Mouse (Mus musculus) Patski (cell line): ENCODE data around the gene Lhx2. TPM values are rescaled to one million over a fixed set of nuclear protein-coding genes. Genes with fewer than 3 reads are reported as not detected.

ENCODE experiments used
- ATAC-seq: fragments of 100-300 bp; one replicate; pipeline ENCODE4 v1.8.0; 2021
- CTCF ChIA-PET: fragments of 350-600 bp; sonication (Branson Sonifier 250); formaldehyde crosslinking; loops from one replicate; lab custom pipeline; 2022; ENCODE audit warnings: inconsistent platforms; lab: Charles Lee
- POLR2A ChIA-PET: fragments of 350-600 bp; sonication (Branson Sonifier 250); formaldehyde crosslinking; loops from one replicate; lab custom pipeline; 2022; ENCODE audit warnings: antibody characterized with exemption, inconsistent platforms; lab: Charles Lee
- DNase-seq: peaks from one replicate; pipeline ENCODE4 v3.0.0-alpha.2; 2011; ENCODE audit warnings: low read depth, low spot score
- H3K27me3 ChIP-seq: fragments of 371-371 bp; one replicate; pipeline ENCODE4 v1.5.1; 2021
- CTCF ChIP-seq: fragments of 100-300 bp; IDR thresholded peaks from one replicate; pipeline ENCODE4 v1.5.1; 2021
- in situ Hi-C: fragments of 300-500 bp; cut with MboI; formaldehyde crosslinking; loops from 3 replicates; pipeline ENCODE4 v1.11.1; 2018; ENCODE audit warnings: low pct_unique_long_range_greater_than_20kb, mixed read lengths
- polyA plus RNA-seq: library from polyadenylated mRNA; unstranded; gene quantifications from one replicate; pipeline ENCODE4 v1.2.3, GENCODE M21; 2021

The Lhx2 gene
- polyA plus RNA-seq, 1 experiment from 2014 or later = 4.3 TPM

- in situ Hi-C loops = no loop called here
- ATAC-seq = no peak
- DNase-seq = no peak
- ChIA-PET POLR2A (no interaction called here), CTCF (no interaction called here)
- H3K27me3 ChIP-seq = peaks cover 4% of the 10 kb centered on the region
- TF ChIP-seq CTCF = no peak
Observed at GRCm38 (mm10) chr2:38346881-38347764, 8.0 kb downstream of the Lhx2 start.

DNA sequence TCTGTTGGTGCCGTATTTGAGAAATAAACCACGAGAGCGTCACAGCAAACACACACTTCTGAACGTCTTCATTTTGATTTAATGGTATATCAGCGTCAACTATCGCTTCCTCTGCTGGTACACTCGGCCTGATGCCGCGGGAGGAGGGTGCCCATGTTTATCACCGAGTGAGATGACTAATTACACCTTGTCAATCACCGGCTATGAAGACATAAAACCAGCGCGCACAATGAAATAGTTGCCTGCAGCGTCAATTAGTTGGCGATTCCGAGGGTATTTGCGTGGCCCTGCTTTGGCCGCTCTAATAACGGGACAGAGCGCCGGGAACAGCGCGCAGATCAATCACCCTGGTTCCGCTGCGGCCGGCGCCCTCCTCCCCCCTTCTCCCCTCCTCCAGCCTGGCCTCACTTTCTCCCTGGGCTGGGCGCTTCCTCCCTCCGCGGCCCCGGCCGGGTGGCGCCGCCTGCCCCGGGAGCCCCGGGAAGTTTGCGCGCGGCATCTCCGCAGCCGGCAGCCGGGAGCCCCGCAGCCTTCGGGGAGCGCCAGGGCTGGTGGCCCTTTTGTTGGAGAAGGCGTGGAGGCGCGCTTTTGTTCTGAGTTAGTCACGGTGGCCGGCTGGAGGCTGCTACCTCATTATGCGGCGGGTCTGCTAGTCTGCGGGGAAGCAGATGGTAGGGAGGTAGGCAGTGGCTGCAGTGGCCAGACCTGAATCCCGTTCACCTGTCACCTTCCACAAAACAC is 8.9 kb downstream of the Lhx2 start:
- peaks cover 3% of the 10 kb centered on the region for H3K27me3 ChIP-seq
- ChIA-PET CTCF (no interaction called here), POLR2A (no interaction called here)
- TF ChIP-seq CTCF = no peak
- in situ Hi-C loops = no loop called here
- no peak for DNase-seq
- ATAC-seq = no peak

DNA sequence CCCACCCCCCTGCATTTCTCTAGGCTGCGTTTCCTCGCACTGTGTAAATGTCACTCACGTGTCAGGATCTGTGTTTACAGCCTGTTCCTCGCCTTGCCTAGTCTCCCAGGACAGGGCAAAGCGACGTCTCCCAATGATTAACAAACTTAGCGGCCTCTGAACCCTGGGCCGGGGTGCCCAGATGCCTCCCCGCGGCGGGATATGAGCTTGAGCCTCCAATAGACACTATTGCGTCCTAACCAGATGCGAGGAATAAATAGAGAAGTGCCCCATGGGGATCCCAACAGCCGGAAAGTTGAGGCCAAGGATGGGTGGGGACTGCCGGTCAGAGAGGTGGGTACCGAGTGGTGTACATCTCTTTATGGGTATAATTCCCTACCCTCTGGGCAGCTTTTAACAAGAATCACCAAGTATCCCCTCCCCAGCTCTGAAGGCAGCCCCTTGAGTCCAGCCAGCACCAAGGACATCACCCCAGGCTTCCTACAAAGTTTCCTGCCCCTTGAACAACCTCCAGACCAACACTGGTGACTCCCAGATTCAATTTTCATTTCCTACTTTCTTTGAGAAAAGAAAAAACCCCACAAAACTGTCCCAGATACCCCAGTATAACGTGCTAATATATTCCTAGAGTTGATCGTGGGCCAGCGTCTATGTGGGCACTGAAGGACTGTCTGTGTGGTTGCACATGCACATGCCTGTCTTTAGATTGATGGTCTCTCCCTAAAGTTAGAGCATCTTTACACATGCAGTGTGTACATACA is 9.8 kb downstream of the Lhx2 start:
- TF ChIP-seq CTCF = no peak
- no peak for ATAC-seq
- ChIA-PET CTCF (no interaction called here), POLR2A (no interaction called here)
- no peak for DNase-seq
- H3K27me3 ChIP-seq = peaks cover 3% of the 10 kb centered on the region
- in situ Hi-C loops = no loop called here

- H3K27me3 ChIP-seq = peaks cover 3% of the 10 kb centered on the region
- no peak for ATAC-seq
- no peak for TF ChIP-seq CTCF
- CTCF ChIA-PET = no interaction called here
- DNase-seq = no peak
- in situ Hi-C loops = no loop called here
- POLR2A ChIA-PET = no interaction called here
Observed at GRCm38 (mm10) chr2:38349447-38350350, 10.6 kb downstream of the Lhx2 start.

DNA sequence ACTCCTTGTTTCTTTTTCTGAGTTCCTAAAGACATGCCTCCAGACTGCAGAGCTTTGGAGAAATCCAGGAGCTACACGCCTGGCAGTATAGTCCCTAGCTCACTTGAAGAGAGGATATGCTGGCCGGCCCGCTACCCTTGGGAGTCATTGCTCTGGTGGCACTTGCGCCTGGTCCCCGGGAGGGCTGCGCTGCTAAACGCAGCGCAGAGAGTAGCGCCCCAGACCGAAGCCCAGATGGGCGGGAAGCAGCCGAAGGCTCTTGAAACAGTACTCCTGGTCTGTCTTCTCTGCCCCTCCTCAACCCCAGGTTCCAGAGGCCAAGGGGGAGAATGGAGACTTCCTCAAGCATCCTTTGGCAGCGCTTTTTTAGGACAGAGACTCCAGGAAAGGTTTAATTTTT is 11.3 kb downstream of the Lhx2 start:
- in situ Hi-C loops = no loop called here
- CTCF ChIA-PET = no interaction called here
- POLR2A ChIA-PET = no interaction called here
- TF ChIP-seq CTCF = no peak
- H3K27me3 ChIP-seq = peaks cover 3% of the 10 kb centered on the region
- no peak for DNase-seq
- ATAC-seq = no peak

GRCm38 (mm10) chr2:38350796-38351195 is 11.7 kb downstream of the Lhx2 start:
- no peak for DNase-seq
- peaks cover 2% of the 10 kb centered on the region for H3K27me3 ChIP-seq
- ATAC-seq = peak; percentile 86
- ChIA-PET POLR2A (interaction anchor here (0.7 kb wide), 1 partner anchor 403 kb away, joined by 3 read pairs; no protein-coding TSS in a partner anchor), CTCF (no interaction called here)
- in situ Hi-C loops = no loop called here
- TF ChIP-seq CTCF = no peak

- CTCF ChIA-PET = no interaction called here
Observed at GRCm38 (mm10) chr2:38351641-38352320, 12.7 kb downstream of the Lhx2 start.

DNA sequence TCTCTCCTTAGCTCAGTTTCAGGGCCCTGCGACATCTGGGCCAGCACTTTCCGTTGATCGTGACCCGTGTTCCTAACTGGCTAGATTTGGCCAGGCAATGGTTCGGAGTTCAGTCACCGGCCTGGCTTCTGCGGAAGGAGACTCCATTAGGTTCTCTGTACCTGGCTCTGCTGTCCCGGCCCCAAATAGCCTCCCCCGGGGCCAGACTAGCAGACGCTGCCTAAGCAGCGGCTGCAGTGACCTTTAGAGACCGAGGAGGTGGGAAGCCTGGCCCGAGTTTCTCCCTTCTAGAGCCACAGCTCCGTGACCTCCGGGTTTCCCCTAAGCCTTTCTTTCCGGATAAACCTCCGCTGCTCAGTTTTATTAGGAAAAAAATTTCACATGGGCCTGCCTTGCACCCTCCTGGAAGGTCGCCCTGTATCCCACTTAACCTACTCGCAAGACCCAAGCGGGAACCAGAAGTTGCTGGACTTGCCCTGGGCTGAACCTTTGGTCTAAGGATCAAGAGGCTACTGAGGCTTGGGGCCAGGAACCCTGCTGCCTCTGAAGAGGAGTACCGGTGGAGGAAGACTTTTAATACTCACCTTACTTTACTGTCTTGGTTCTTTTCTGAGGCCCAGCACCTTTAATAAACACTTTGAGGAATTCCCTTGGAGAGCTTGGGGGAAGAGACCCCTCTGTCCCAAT is 13.4 kb downstream of the Lhx2 start:
- POLR2A ChIA-PET = no interaction called here
- no peaks in the 10 kb centered on the region for H3K27me3 ChIP-seq
- CTCF ChIA-PET = no interaction called here
- in situ Hi-C loops = no loop called here
- DNase-seq (no peak), ATAC-seq (no peak)
- no peak for TF ChIP-seq CTCF

More at GRCm38 (mm10) chr2:38351641-38352320, 12.7 kb downstream of the Lhx2 start:
- no peak for DNase-seq
- no peaks in the 10 kb centered on the region for H3K27me3 ChIP-seq
- in situ Hi-C loops = no loop called here
- TF ChIP-seq CTCF = no peak
- POLR2A ChIA-PET = interaction anchor here (0.7 kb wide), 1 partner anchor 404 kb away, joined by 3 read pairs; no protein-coding TSS in a partner anchor
- ATAC-seq = no peak

GRCm38 (mm10) chr2:38353008-38353379 is 13.9 kb downstream of the Lhx2 start:
- DNase-seq (no peak), ATAC-seq (no peak)
- ChIA-PET POLR2A (no interaction called here), CTCF (no interaction called here)
- H3K27me3 ChIP-seq = no peaks in the 10 kb centered on the region
- TF ChIP-seq CTCF = no peak
- in situ Hi-C loops = no loop called here
